Mouse (Mus musculus) embryonic facial prominence, embryonic 13.5 days (tissue): ENCODE data around the gene Mn1. TPM values are rescaled to one million over a fixed set of nuclear protein-coding genes. Genes with fewer than 3 reads are reported as not detected.

Experiments used
- ATAC-seq: fragments of 200-750 bp; cut with Nextera tagmentation; 2 replicates; pipeline ENCODE4 v1.8.0; 2017; ENCODE audit warnings: low read depth; ENCODE audit not compliant: insufficient number of reproducible peaks, insufficient read depth, low FRiP score, low TSS enrichment
- H3K27ac ChIP-seq: fragments of 300-500 bp; sonication (generic); 2 replicates; pipeline ENCODE4 v1.5.1; 2015; ENCODE audit warnings: moderate library complexity, mild to moderate bottlenecking, inconsistent platforms
- H3K27me3 ChIP-seq: fragments of 300-500 bp; sonication (generic); 2 replicates; pipeline ENCODE4 v1.6.1; 2015; ENCODE audit warnings: mild to moderate bottlenecking, inconsistent platforms
- H3K36me3 ChIP-seq: fragments of 300-500 bp; sonication (generic); 2 replicates; pipeline ENCODE4 v1.6.1; 2015; ENCODE audit warnings: mild to moderate bottlenecking, inconsistent platforms
- H3K4me1 ChIP-seq: fragments of 300-500 bp; sonication (generic); 2 replicates; pipeline ENCODE4 v1.6.1; 2015; ENCODE audit warnings: inconsistent platforms
- H3K4me2 ChIP-seq: fragments of 300-500 bp; sonication (generic); 2 replicates; pipeline ENCODE4 v1.6.1; 2015; ENCODE audit warnings: moderate library complexity, mild to moderate bottlenecking, inconsistent platforms
- H3K4me3 ChIP-seq: fragments of 300-500 bp; sonication (generic); 2 replicates; pipeline ENCODE4 v1.5.1; 2015; ENCODE audit warnings: mild to moderate bottlenecking, inconsistent platforms
- H3K9ac ChIP-seq: fragments of 300-500 bp; sonication (generic); 2 replicates; pipeline ENCODE4 v1.6.1; 2015; ENCODE audit warnings: mild to moderate bottlenecking, inconsistent platforms
- H3K9me3 ChIP-seq: fragments of 300-500 bp; sonication (generic); 2 replicates; pipeline ENCODE4 v1.6.1; 2016; ENCODE audit warnings: inconsistent platforms
- WGBS: fragments of 180-500 bp; shearing (Covaris S2); methylation state at CpG from one replicate; pipeline ENCODE4 v1.1.7; 2015; ENCODE audit warnings: mixed read lengths; 5-methylcytosine and 5-hydroxymethylcytosine counted together
- polyA plus RNA-seq: library from polyadenylated mRNA; unstranded; fragments of >200 nt; fragmentation: Nextera tagmentation; extraction: Ambion mirVana; gene quantifications from 2 replicates; pipeline ENCODE4 v1.2.1, GENCODE M21; 2015

Mn1 gene
- polyA plus RNA-seq, 1 experiment from 2014 or later: 51.3 TPM

- Histone ChIP-seq H3K4me2 (peak overlapping the region; percentile 97), H3K4me3 (peak overlapping the region; percentile 93), H3K9me3 (no peaks in the 10 kb centered on the region), H3K36me3 (peaks cover 63% of the 10 kb centered on the region), H3K27me3 (peaks cover 9% of the 10 kb centered on the region; the same call in 1 of the 2 replicates), H3K27ac (no peak overlapping the region), H3K9ac (peak overlapping the region; percentile 99), H3K4me1 (peaks cover 87% of the 10 kb centered on the region)
- 46% methylated on average over 8 of the region's 8 CpGs for WGBS
- ATAC-seq: no peak
Observed at GRCm38 (mm10) chr5:111422058-111422800, 5.1 kb downstream of the Mn1 start.

GRCm38 (mm10) chr5:111423011-111423410 is 5.8 kb downstream of the Mn1 start:
- WGBS: 44% methylated on average over 10 of the region's 10 CpGs
- Histone ChIP-seq H3K4me2 (peak overlapping the region; percentile 97), H3K27me3 (peaks cover 9% of the 10 kb centered on the region; the same call in 1 of the 2 replicates), H3K9ac (peak overlapping the region; percentile 99), H3K4me1 (peaks cover 95% of the 10 kb centered on the region), H3K36me3 (peaks cover 68% of the 10 kb centered on the region), H3K4me3 (peak overlapping the region; percentile 93), H3K27ac (no peak overlapping the region; the same call in 1 of the 2 replicates), H3K9me3 (no peaks in the 10 kb centered on the region)
- ATAC-seq: no peak

- no peak for ATAC-seq
- Histone ChIP-seq H3K36me3 (peaks cover 70% of the 10 kb centered on the region), H3K27ac (no peak overlapping the region), H3K4me2 (peak overlapping the region; percentile 97), H3K9ac (peak overlapping the region; percentile 99), H3K4me3 (peak overlapping the region; percentile 93), H3K4me1 (peaks cover 96% of the 10 kb centered on the region), H3K9me3 (no peaks in the 10 kb centered on the region), H3K27me3 (peaks cover 9% of the 10 kb centered on the region; the same call in 1 of the 2 replicates)
- 49% methylated on average over 4 of the region's 4 CpGs for WGBS
Observed at GRCm38 (mm10) chr5:111423616-111424015, 6.5 kb downstream of the Mn1 start.

- 71% methylated on average over 9 of the region's 9 CpGs for WGBS
- H3K4me3 ChIP-seq: peak overlapping the region; percentile 93
- peak overlapping the region; percentile 49; the same call in 1 of the 2 replicates for H3K9ac ChIP-seq
- no peaks in the 10 kb centered on the region; the same call in 1 of the 2 replicates for H3K27me3 ChIP-seq
- H3K27ac ChIP-seq: no peak overlapping the region
- peak overlapping the region; percentile 97 for H3K4me2 ChIP-seq
- no peak for ATAC-seq
- peaks cover 94% of the 10 kb centered on the region for H3K4me1 ChIP-seq
- no peaks in the 10 kb centered on the region for H3K9me3 ChIP-seq
- peaks cover 53% of the 10 kb centered on the region for H3K36me3 ChIP-seq
Observed at GRCm38 (mm10) chr5:111425813-111426212, 8.7 kb downstream of the Mn1 start.

- peak overlapping the region; percentile 49 for H3K9ac ChIP-seq
- no peak for ATAC-seq
- H3K4me1 ChIP-seq: peaks cover 94% of the 10 kb centered on the region
- no peaks in the 10 kb centered on the region for H3K9me3 ChIP-seq
- H3K4me2 ChIP-seq: peak overlapping the region; percentile 97
- 22% methylated on average over 5 of the region's 5 CpGs for WGBS
- H3K4me3 ChIP-seq: peak overlapping the region; percentile 93
- no peaks in the 10 kb centered on the region; the same call in 1 of the 2 replicates for H3K27me3 ChIP-seq
- H3K27ac ChIP-seq: peak overlapping the region; percentile 55; the same call in 1 of the 2 replicates
- peaks cover 48% of the 10 kb centered on the region for H3K36me3 ChIP-seq
Observed at GRCm38 (mm10) chr5:111426249-111426648, 9.1 kb downstream of the Mn1 start.

GRCm38 (mm10) chr5:111428882-111429281 is 11.7 kb downstream of the Mn1 start:
- H3K4me3 ChIP-seq: no peak overlapping the region
- no peaks in the 10 kb centered on the region for H3K27me3 ChIP-seq
- 76% methylated on average over 6 of the region's 6 CpGs for WGBS
- H3K4me2 ChIP-seq: peak overlapping the region; percentile 97
- H3K36me3 ChIP-seq: peaks cover 41% of the 10 kb centered on the region
- no peak overlapping the region for H3K9ac ChIP-seq
- no peaks in the 10 kb centered on the region for H3K9me3 ChIP-seq
- no peak overlapping the region; the same call in 1 of the 2 replicates for H3K27ac ChIP-seq
- no peak for ATAC-seq
- H3K4me1 ChIP-seq: peaks cover 97% of the 10 kb centered on the region

GRCm38 (mm10) chr5:111429726-111430125 is 12.6 kb downstream of the Mn1 start:
- no peak for ATAC-seq
- Histone ChIP-seq H3K4me2 (peak overlapping the region; percentile 97), H3K9me3 (no peaks in the 10 kb centered on the region), H3K9ac (peak overlapping the region; percentile 57; the same call in 1 of the 2 replicates), H3K27me3 (no peaks in the 10 kb centered on the region), H3K4me1 (peaks cover 97% of the 10 kb centered on the region), H3K27ac (peak overlapping the region; percentile 11; the same call in 1 of the 2 replicates), H3K36me3 (peaks cover 39% of the 10 kb centered on the region), H3K4me3 (no peak overlapping the region)
- WGBS: 50% methylated on average over 7 of the region's 7 CpGs

- Histone ChIP-seq H3K27ac (peak overlapping the region; percentile 48; the same call in 1 of the 2 replicates), H3K4me3 (0 out of 2 replicates have a peak overlapping the region, but pooled peaks have one; percentile 6), H3K9ac (peak overlapping the region; percentile 49; the same call in 1 of the 2 replicates), H3K4me2 (peak overlapping the region; percentile 22), H3K9me3 (no peaks in the 10 kb centered on the region), H3K4me1 (peaks cover 98% of the 10 kb centered on the region), H3K36me3 (peaks cover 44% of the 10 kb centered on the region), H3K27me3 (no peaks in the 10 kb centered on the region)
- 55% methylated on average over 11 of the region's 11 CpGs for WGBS
- no peak for ATAC-seq
Observed at GRCm38 (mm10) chr5:111431007-111431730, 14.0 kb downstream of the Mn1 start.

GRCm38 (mm10) chr5:111432842-111433241 is 15.7 kb downstream of the Mn1 start:
- Histone ChIP-seq H3K4me2 (no peak overlapping the region), H3K9me3 (no peaks in the 10 kb centered on the region), H3K9ac (peak overlapping the region; percentile 32), H3K27me3 (no peaks in the 10 kb centered on the region), H3K27ac (no peak overlapping the region), H3K4me1 (peaks cover 95% of the 10 kb centered on the region), H3K4me3 (no peak overlapping the region), H3K36me3 (peaks cover 37% of the 10 kb centered on the region)
- 37% methylated on average over 5 of the region's 5 CpGs for WGBS
- ATAC-seq: no peak

GRCm38 (mm10) chr5:111434342-111434842 is 17.2 kb downstream of the Mn1 start:
- 29% methylated on average over 16 of the region's 16 CpGs for WGBS
- H3K27ac ChIP-seq: peak overlapping the region; percentile 28; the same call in 1 of the 2 replicates
- peaks cover 40% of the 10 kb centered on the region for H3K36me3 ChIP-seq
- 0 out of 2 replicates have a peak overlapping the region, but pooled peaks have one; percentile 9 for H3K4me2 ChIP-seq
- no peaks in the 10 kb centered on the region for H3K27me3 ChIP-seq
- no peaks in the 10 kb centered on the region for H3K9me3 ChIP-seq
- peak; percentile 28; the same call in 1 of the 2 replicates for ATAC-seq
- no peak overlapping the region for H3K4me3 ChIP-seq
- peaks cover 88% of the 10 kb centered on the region for H3K4me1 ChIP-seq
- no peak overlapping the region; the same call in 1 of the 2 replicates for H3K9ac ChIP-seq

- 86% methylated on average over 7 of the region's 7 CpGs for WGBS
- no peak overlapping the region for H3K4me3 ChIP-seq
- no peak overlapping the region for H3K27ac ChIP-seq
- H3K9ac ChIP-seq: peak overlapping the region; percentile 47; the same call in 1 of the 2 replicates
- ATAC-seq: no peak
- peaks cover 74% of the 10 kb centered on the region for H3K4me1 ChIP-seq
- peaks cover 47% of the 10 kb centered on the region for H3K36me3 ChIP-seq
- no peak overlapping the region for H3K4me2 ChIP-seq
- no peaks in the 10 kb centered on the region for H3K9me3 ChIP-seq
- H3K27me3 ChIP-seq: no peaks in the 10 kb centered on the region
Observed at GRCm38 (mm10) chr5:111436260-111436659, 19.1 kb downstream of the Mn1 start.
